Mouse (Mus musculus) frontal cortex, postnatal 25 days (tissue): Measurements from ENCODE around the gene Slc22a14.

Experiments
- DNase-seq, 2 experiments: peaks; one replicate each; pipeline ENCODE4 v3.0.0; 2022; ENCODE audit warnings: low spot score in 2 of 2

The Slc22a14 gene

DNA sequence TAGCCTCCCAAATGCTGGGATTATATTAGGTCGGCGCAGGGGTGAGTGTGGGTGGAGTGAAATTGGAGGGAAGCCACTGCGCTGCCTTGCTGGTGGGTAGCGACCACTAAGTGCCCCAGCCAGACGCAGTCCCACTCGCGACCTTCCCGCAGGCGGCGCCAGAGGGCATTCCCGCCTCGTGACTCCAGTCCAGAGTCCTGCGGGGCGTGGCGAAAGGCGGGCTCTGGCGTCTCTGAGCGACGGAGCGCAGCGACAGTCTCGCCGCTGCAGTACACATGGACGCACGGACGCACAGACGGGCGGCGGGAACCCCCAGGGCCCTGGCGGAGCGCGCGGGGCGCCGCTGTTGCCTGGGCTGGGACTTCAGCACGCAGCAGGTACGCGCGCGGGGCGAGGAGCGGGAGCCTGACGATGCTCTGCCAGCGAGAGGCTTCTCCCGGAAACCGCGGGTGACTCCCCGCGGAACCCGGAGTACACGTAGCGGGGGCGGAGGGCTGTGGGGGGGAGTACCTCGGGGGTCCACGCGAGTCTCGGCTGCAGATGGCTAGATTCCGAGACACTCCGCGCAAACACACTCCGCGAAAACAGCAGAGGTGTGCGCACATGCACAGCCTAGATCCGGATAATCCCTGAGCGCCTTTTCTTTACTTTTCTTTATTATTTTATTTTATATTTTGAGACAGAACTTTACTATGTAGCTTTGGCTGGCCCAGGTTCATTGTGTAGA is 7.9 kb downstream of the Slc22a14 start, which contains the start of gene Xylb:
TSS of gene Xylb (plus strand) at position 51 of the 727 bp plus-strand sequence.
- peak; percentile 78 to 87 for DNase-seq

DNA sequence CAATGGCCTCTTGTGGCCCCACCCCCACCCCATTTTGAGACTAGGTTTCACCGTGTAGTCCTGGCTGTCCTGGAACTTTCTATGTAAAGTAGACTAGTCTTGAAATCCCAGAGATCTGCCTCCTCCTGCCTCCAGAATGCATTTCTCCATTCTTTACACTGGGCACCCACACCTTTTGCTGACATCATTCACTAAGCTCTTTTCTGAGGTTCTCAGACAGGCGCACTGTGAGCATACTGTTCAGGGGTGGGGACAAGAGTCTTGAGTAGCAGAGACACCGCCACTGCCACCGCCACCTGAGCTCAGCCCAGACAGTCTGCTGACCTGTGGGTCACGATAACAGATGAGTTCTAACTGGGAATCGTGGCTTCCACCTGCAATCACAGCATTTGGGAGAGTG is 9.4 kb downstream of the Slc22a14 start:
- no peak for DNase-seq

DNA sequence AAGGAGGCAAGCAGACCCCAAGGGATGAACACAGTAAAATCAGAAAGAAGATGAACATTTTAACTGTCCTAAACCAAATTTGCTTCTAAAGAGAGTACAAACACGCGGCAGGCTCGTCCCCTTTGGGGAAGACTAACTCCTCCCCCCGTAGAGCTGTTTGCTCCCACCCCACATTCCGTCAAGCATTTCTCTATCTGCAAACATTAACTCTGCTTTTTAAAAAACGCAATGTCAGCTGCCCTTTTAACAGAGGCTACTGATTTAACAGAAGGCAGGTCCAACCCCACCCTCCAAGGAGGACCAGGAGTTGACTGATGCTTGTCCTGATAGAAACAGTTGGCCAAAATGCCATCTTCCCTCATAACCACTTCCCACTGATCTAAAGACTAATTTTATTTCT is 11.4 kb downstream of the Slc22a14 start:
- DNase-seq: no peak

DNA sequence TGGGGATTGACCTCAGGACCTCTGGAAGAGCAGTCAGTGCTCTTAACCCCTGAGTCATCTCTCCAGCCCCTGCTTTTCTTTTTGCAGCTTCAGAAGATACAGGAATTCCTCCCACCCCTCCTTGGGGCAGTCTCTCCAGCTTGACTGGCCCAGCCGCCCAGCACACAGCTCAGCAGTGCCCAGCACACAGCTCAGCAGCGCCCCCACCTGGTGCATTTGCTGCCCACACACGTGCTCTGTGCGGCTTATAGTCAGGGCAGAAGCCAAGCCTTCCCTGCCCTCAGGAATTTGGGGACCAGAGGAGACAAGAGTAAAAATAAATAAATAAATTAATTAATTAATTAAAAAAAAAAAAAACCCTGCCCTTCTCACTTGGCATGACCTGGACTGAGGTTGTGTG is 13.3 kb downstream of the Slc22a14 start:
- peak in 1 of 2 experiments; percentile 56 for DNase-seq

DNA sequence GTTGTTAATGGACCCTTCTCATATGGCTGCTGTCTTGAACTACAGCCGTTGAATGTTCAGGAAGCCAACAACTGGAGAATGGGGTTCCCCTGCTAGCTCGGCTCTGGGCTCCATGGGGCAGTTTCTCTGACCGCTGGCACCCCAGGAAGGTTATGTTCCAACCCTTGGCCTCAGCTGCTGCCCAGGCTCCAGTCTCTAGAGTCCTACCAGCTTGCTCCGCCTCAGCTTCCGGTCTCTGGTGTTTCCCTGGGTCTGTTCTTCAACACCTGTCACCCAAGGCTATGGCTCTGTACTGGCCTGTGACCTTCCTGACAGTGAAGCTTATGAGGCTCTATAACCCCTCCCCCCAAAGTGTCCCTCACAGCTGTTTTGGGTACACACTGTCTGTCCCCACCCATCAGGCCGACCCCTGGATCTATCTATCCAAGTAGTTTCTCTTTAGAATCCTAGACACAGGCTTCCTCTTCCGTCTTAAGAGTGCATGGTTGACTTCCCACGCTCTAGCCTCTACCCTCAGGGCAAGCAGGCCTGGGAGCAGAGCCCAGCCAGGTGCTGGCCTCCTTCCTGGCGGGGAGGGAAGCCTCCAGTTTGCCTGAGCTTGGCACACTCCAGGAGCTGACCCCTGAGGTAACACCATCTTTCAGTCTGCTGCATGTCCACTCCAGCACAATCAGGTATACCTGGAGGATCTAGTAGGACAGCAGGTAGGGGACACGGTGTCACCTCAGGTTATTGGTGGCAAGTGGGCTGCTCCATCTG is 14.2 kb downstream of the Slc22a14 start:
- DNase-seq: no peak

DNA sequence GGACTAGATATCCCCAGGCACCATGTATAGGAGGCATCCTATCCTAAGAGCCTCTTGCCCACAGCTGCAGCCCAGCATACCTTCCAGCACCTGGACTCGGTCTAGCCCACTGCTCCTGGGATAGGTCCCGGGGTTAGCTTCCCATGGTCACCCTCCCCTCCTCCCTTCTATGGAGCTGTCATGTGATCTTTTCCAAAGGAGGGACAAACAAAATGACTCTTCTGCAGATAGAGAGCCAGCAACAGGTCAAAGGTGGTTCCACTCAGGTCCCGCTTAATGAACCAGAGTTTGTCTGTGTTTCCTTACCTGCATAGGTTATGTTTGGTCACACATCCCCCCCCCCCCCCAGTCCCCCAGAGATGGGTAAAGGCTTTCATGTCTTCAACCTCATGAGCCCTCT is 14.8 kb downstream of the Slc22a14 start:
- DNase-seq: no peak

DNA sequence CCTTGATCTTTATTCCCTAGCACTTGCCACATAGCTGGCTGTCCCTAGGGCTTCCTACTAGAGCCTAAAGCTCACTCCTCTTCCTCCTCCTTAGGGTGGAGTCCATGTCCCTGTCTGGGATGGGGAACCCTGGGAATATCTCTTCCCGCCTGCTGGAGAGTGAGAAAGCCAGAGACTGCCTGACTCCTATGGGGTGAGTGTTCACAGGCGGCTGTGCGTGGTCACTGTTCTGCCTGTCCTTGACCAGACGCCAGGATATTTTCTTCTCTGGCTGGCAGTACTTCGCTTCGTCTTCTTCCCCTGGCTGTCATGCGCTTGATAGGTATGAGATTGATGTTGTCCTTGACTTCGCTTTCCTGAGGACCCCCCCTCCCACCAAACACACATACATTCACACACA is 19.0 kb downstream of the Slc22a14 start:
- no peak for DNase-seq

DNA sequence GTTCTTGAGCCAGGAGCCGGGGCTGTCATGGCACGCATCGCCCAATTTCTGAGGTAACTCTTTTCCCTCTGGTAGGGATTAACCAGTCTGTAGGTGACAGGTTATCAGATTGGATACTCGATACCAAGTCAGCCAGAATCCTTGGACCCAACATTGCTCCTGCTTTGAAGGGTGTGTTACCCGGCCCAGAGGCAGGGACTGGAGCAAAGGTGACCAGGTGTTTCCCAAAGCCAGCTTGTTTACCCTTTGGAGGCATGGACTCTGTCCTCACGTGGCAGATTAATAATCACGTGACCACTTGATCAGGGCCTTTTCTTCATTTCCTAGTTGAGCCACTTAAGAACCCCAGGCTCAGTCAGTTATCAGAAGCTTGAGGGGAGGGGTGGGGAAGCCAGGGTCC is 22.6 kb downstream of the Slc22a14 start:
- DNase-seq: no peak

DNA sequence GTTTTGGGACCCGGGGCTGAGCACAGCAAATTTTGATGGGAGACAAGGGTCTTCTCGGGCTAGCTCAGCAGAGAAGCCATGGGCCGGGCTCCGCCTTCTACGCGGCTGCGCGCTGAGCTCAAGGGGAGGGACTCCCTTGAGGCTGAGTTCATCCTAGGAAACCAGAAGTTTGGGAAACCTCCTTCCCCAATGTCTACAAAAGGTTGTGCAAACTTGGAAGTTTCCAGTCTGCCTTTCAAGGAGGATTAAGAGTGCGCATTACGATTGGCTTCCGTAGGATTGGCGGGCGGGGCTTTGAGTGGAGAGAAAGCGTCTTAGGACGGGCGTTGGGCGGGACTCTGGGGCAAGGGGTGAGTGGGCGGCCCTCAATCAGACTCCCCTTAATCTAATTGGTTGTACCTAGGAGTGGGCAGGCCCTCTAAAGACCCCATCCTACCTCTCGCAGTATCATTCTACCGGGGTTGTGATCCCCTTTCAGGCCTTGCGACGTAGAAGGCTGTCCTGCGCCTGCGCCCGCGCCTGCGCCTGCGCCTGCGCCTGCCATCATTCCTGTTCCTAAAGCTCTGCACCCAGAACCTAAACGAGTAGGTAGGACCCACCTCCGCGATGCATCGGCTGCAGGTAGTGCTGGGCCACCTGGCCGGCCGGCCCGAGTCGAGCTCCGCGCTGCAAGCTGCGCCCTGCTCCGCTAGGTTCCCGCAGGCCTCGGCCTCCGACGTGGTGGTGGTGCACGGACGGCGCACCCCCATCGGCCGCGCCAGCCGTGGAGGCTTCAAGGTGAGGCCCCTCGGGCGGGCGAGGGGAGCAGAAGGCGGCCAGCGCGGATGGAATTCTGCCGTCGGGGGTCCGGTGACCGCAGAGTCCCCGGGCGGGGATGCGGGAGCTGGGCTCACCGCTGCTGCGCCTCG is 24.2 kb downstream of the Slc22a14 start, which contains the start of gene Myd88:
TSS of gene Myd88 (minus strand) at position 503 of the 908 bp plus-strand sequence.
- peak; percentile 86 to 93 for DNase-seq

DNA sequence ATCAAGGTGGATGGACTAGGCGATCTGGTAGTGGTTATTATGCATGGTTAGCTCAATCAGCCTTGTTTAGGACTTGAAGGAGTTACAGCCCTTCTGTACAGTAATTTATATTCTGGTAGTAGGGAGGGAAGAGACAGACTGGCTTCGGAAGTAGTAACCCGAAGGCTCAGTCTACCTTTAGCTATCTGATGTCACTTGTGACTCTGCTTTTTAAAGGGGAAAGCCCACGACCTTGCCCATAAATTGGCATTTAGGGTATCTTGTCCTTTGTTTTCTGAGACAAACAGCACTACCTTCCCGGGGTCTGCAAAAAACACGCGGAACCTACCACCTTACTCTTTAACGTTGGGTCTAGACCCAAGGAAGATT is 25.2 kb downstream of the Slc22a14 start:
- no peak for DNase-seq

DNA sequence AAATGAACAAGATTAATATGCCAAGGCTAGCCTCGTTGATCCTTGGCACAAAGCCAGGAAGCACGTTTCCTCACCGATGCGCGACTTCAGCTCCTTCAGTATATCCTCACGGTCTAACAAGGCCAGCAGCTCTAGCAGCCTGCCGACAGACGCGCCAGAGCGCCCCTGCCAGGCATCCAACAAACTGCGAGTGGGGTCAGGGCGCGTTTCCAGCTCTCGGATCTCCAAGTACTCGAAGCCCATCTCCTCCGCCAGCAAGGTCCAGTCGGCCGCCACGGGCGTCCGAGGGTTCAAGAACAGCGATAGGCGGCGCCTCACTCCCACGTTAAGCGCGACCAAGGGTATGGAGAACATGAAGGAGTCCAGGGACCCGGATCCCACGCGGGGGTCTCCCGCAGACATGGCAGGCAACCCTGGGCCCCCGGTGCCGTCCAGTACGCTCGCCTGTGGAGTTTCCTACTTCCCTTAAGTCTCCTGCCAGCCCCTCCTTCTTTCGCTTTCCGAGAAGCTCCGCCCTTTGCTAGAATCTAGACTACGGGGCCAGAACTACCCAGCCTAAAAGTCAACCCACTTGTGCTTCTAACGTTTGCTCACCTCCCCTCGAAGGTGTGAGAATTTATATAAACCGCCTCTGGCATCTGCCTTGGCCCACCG is 25.7 kb downstream of the Slc22a14 start, which contains the start of gene Acaa1a:
TSS of gene Acaa1a (plus strand) at position 119 of the 654 bp plus-strand sequence.
- peak; percentile 36 to 48 for DNase-seq

DNA sequence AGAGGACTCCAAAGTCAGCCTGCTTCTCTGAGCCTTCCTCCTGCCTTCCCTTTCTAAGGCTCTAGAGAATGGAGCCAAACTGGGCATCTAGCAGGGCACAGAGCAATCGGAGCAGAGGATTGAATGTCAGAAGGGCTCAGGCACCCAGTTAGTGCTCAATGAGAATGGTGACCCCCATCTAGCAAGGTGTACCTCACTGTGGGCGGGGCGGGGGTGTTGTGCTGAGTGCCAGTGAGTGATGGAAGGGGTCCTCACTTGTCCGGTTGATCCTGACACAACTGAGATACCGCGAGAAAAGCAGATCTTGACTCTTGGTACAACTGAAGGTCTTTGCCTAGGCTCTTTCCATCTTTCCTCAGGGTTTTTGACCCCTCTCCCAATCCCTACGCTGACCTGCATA is 26.2 kb downstream of the Slc22a14 start:
- no peak for DNase-seq

DNA sequence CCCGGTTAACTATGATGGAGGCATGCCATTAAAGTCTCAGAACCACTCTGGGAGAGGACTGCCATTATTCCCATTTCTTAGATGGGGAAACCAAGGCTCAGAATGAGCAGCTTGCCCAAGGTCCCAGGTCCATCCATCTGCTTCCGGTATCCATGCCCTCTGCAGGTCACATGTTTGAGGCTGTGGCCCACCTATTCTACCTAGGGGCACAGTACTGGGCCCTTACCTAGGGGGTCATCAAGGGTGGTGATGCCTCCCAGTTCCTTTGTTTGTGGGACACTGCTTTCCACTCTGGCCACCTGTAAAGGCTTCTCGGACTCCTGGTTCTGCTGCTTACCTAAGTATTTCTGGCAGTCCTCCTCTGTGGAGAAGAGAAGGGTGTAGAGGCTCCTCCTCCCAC is 27.0 kb downstream of the Slc22a14 start:
- DNase-seq: no peak

DNA sequence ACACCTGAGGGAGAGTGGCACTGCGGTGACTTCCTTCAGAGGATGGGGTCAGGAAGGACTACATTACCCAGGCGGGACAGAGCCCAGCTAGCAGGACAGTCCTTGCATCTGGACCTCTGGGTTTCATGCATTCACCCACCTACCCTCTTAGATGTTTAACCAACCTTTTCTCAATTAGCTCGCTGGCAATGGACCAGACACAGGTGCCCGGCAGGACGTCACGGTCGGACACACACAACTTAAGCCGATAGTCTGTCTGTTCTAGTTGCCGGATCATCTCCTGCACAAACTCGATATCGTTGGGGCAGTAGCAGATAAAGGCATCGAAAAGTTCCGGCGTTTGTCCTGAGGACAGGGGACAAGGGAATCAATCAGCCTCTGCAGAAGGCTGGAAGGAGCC is 27.5 kb downstream of the Slc22a14 start:
- no peak for DNase-seq

DNA sequence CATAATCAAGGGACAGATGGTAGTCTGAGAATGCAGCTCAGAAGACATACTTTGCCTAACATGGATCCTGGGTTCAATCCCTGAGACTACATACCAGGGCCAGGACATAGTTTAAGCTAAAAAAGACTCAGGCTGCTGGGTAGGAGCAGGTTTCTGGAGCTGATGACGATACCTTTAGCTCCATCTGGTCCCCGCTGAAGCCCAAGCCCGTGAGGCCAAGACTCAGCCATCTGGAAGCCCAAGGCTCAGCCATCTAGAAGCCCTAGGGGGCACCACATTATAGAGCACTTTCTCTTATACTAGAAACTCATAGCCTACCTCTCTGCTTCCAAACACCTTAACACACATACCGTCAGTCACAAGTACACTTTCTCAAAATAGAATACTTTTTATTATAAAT is 29.8 kb downstream of the Slc22a14 start:
- no peak for DNase-seq

DNA sequence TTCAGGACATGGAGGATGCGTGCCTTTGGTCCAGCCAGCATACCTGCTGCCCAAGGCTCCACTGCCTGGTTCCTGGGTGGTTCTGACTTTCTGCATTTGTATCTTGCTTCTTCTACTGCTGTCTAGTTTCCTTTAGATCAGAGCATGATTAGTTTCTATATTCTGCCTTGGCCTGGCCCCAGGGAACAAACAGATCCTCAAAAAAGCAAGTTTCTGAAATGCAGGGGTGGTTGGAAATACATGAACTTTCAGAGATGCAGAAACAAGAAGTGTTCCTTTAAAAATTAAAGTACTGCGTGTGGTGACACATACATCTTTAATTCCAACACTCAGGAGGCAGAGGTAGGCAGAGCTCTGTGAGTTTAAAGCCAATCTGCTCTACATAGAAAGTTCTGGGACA is 30.5 kb downstream of the Slc22a14 start:
- DNase-seq: no peak

DNA sequence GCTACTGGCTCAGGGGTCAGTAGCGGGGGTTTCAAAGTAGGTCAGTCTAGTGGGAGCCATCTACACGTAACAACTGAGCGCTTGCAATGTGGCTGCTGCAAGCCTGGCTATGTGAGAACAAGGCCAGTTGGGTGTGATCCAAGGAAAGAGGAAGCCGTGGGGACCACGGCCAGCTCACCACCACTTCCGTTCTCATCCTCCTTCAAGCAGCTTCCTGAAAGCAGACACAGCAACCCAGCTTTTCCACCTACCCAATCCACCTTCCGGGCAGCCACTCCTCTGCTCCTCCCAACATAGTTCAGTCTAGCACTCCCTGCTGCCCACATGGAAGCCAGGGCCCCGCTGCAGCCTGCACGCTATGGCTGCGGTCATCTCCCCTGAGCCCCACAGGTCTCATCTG is 31.0 kb downstream of the Slc22a14 start:
- peak in 1 of 2 experiments; percentile 22 for DNase-seq

DNA sequence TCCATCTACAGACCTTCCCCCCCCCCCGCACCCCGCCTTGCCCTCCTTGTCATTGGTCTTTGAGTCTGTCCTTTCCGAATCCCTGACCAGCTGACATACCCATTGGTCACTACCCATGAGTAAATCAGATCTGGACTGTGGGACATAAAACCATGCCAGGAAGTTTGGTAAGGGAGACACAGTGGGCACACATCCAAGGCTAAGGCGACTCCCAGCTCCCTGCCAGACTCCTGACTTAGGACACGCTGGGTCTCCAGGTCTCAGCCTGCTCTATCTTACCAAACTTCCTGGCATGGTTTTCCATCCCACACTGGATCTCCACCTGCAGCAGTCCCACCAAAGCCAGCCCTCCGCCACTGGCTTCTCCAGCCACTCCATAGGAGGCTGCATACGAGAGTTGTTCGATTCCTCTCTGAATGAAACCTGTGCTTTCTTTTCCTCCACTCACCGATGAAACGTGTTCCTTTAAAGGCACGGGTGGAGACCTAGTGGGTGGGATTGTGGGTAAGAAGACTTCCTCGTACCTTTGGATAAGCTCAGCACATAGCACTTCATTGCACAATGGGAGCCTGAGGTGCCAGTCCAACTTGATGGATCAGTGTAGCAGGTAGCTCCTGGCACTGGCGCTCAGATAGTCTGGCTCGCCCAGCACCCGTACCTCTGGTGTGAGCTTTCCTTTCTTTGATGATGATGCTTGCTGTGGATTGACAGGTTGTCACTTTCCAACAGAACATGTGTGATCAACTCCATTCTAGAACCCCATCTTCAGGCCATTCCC is 35.0 kb downstream of the Slc22a14 start:
- DNase-seq: no peak

DNA sequence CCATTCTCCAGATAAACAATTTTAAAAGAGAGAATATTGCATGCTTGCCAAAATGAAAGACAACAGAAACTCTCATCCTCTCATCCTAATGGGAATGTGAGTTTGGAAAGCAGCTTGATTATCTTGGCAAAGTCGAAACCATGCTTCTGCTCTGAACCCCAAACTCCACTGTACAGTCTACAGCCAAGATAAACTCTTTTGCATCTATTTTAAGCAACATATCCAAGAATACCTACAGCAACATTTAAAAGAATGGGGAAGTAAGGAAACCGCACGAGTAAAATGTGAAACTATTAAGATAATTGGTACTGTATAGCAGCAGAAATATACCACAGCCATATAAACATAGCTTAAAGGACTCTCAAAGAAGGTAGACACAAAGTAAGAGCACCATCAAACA is 36.9 kb downstream of the Slc22a14 start:
- no peak for DNase-seq

DNA sequence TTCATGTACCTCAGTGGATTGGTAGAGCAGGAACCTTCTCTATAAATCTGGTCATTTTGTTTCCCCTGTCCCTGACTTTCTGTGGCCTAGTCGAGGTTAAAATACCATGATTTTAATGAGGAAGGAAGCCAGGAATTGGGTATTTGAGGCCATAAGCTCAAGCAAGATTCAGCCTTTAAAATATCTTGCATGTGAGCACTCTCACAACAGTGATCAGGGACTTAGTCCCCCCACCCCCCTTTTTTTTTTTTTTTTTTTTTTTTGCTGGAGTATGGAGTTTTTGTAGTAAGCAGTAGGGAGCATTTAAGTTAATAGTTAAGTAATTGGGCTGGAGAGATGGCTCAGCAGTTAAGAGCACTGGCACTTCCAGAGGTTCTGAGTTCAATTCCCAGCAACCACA is 41.2 kb downstream of the Slc22a14 start:
- DNase-seq: no peak

DNA sequence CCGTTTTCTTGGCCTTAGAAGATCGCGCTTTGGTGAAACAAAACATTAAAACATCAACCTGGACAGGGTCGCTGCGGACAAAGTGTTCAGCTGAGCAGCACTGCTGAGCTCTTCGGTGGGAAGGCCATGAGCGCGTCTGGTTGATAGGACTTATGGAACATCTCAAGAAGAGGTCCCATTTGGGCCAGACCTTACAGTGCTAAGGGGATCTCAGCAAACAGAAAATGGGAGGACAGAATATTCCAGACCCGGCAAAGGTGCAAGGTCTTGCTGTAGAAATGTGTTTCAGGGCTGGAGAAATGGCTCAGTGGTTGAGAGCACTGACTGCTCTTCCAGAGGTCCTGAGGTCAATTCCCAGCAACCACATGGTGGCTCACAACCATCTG is 42.1 kb downstream of the Slc22a14 start:
- DNase-seq: no peak
